Mouse (Mus musculus) kidney, postnatal 10 days (tissue): ENCODE results near the gene Sorbs1.

Source experiments
- DNase-seq: peaks from one replicate; pipeline ENCODE4 v3.0.0; 2021; ENCODE audit warnings: mixed read lengths

Gene Sorbs1

DNA sequence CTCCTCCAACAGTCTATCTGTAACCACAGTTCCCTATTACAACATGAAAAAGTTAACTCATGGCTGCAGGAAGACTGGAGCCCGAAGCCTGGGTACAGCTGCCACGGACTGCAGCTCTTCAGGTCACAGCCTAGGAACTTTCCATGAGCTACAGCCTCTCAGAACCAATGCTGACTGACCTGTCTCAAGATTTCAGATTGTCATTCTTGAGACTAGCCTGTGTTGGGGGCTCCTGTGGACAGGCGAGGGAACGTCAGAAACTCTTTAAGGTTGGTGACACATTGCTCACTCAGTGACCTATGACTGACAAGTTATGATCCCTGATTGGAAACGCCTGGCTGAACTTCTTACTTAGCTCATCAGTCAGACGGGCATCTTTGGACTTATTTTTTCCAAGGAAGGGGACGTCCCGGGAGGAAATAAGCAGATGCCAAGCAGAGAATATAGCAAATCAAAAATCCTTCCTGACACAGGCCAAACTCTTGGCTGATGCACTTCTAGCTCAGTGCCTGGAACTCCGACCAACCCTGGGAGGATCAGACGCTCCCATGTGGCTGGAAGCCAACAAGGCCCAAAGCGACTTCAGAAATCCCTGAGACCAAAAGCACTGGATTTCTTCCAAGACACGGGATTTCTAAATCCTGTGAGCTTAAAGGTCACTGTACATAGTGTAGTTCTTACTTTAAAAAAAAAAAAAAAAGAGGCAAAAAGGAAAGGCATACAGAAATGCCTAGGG, 76.9 kb downstream of the Sorbs1 start:
- DNase-seq, result peak; percentile 85

- no peak for DNase-seq
Observed at GRCm38 (mm10) chr19:40435797-40436196, 77.8 kb downstream of the Sorbs1 start.

DNA sequence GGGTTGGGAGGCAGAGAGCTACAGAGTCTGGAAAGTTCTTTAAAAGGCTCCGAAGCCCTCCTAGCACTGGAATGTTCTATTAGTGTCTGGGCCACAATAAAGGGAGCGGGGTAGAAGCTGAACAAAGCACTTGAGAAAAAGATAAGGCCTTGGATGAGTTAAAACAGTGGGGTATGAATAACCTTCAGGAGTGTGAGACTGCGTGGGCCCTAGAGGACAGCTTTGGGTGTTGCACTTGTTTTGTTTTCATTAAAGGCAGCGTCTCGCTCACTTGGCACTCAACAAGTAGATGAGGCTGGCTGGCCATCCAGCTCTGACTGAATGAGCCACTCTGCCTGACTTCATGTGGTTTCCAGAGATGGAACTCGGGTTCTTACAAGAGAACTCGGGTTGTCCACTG, 78.5 kb downstream of the Sorbs1 start:
- no peak for DNase-seq

DNA sequence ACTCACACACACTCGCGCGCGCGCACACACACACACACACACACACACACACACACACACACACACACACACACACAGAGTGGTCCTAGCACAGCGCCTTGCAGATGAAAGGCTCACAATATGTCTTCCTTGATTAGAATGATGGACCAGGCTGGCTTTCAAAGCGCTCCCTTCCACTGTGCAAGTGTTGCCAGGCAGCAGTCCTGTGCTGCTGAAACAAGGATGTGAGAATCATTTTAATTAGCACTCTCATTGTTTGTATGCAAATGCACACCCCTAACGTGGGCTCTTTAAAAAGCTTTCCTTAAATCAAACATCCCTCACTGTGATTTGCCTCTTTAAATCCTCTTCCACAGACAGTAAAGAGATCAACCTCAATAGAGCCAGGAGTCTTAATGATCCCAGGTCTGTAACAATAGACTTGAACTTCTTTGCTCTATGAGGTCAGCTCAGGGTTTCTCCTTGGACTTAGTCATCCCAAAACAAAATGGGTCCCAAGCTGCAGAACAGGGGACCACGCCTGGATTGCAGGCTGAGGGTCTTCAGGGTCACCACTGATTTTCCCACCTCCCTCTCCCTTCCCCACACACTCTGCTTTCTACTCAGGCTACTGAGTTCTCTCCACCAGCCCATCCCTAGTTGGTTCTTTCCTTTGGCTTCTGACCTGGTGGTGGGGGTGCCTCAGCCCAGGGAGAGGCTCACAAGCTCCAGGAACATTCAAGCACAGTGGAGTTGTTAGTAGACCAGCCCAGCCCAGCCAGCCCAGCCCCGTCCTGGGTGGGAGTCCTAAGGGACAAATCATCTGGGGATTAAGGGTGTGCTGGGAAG, 79.3 kb downstream of the Sorbs1 start:
- no peak for DNase-seq

DNA sequence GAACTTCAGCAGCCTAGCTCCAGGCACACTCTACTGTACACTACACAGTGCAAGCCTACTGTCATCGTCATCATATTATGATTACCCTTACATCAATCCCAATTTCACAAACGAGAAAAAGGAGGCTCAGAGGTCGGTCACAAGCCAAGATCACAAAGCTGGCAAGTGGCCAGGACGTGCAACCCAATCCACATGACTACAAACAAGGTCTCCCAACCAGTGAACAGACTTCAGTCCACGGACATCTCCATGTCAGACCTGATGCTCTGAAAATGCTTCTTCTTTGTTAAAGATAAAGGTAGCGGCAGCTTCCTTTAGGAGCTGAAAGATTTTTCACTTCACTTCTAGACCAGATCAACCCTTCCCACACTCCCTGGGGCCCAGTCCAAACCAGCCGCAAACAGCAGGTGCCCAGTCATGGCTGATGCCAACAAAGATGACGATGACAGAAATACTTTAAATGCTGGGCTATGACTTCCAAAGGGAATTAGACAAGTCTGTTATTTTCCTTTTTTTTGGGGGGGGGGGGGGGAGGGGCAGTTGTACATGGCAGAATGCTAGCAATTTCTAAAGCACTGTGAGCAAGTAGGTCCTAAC, 80.2 kb downstream of the Sorbs1 start:
- DNase-seq, result peak; percentile 40

DNA sequence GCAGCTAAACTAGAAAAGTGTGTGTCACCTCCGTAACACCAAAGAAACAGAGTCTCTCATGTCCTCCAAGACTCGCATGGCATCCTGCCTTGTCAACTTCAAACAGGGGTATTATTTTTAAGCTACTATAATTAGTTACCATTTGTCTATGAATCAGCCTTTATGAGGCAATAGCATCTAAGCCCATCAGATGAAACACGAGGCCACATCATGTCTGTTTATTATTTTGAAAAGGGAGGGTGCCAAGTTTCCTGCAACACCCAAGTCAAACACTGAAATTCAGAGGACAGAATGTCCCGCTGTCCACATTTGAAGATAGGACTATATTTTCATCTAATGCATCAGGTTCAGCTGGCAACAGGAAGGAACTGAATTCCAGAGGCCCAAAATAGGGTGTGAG, 81.6 kb downstream of the Sorbs1 start:
- no peak for DNase-seq

GRCm38 (mm10) chr19:40429572-40429971, 84.0 kb downstream of the Sorbs1 start:
- DNase-seq, result no peak

GRCm38 (mm10) chr19:40429169-40429568, 84.4 kb downstream of the Sorbs1 start:
- DNase-seq, result no peak

DNA sequence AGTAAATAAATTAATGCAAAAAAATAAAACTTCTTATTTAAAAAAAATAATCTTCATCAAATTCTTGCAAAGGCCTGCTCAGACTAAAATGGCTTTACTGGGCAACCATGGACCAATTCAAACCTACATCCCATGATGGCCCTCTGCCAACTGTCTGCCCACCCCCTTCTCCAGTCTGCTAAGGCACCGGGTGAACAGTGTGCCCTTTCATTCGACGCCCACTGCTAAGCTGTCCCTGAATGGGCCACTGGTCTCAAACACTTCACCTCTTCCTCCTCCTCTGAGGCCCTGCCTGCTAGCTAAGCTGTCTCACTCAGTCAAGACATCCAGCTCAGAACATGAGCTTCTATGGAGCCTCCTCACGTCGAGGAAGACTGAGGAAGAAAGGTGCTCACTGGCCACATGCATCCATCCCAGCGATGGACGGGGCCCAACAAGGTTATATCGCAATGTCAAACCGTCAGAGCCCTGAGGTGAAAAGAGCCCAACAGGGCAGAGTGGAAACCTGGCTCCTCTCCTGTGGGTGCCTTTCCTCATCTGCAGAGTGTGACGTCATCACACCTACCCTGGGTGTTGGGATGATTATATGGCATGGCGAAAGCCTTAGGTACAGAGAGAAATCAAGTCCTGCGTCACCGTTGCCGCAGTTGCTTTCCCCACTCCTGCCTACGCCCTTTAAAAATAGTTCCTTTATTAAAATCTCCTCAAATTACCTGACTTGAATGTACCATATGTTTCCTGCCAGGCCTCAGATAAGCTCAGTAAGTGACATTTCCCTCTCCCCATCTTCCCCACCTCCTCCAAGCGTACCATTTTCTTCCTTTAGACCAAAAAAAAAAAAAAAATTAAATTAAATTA, 87.2 kb downstream of the Sorbs1 start:
- peak; percentile 4 for DNase-seq

- DNase-seq, result no peak
Observed at GRCm38 (mm10) chr19:40425326-40425725, 88.3 kb downstream of the Sorbs1 start.

DNA sequence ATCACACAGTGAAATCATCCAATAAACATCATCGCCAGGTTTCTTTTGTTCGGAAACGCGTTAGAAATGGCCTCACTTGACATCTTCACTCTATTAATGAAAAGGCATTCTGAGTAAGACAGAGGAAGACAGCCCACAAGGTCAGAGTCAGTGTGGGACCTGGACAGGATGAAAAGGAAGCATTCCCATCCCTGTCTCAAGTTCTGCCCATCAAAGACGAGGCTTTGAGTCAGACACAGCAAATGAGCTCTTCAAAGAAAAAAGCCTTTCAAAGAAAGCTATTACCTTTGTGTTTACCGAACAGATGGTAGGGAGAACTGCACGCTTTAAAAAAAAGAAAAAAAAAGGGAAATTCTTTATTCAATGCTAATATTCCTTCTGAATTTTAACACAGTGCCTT, 92.5 kb downstream of the Sorbs1 start:
- no peak for DNase-seq

- DNase-seq, result no peak
Observed at GRCm38 (mm10) chr19:40419315-40419714, 94.3 kb downstream of the Sorbs1 start.

DNA sequence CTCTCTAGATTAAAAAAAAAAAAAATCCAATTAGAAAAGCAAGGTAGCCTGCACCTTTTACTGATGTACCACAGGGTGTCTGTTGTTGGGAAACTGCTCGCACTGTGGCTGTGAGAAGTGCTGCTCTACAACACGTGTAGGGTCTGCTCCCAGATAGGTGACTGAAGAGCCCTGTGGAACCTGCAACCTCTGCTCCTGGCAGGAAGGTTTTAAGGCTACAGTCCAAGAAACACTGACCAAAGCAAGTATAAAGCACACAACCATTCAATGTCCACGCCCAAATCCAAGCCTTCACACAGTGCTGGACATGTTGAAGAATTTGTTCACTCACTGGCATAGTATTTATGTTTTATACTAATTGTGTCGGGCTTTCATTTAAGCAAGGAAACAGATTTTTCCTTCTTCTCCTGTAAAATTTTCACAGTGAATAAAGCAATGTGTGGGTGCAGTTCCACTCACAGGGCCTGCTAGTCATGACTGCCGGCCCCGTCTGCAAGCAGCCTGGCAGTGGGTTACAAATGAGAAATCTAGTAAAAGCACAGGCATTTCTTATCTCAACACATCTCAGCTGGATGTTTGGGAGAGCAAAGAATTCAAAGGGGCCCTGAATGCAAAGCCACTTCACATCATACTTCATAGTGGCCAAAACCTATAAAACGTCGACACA, 96.3 kb downstream of the Sorbs1 start:
- DNase-seq, result no peak

DNA sequence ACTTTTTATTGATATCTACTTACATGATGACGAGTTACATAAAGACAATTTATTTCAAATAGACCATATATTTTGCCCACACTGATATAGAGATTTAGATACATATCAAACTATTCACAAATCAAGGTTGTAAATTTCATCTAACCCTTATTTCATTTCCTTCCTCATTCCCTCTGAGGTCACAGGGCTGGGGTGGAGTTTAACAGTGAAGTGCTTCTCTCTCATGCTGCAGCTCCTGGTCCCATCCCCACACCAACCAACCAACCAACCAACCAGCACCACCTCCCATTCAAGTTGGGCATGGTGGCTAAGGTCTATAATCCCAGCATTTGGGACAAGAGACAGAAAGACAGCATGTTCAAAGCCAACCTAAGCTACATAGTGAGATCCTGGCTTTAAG, 97.9 kb downstream of the Sorbs1 start:
- DNase-seq, result no peak

- peak; percentile 86 for DNase-seq
Observed at GRCm38 (mm10) chr19:40414798-40415475, 98.6 kb downstream of the Sorbs1 start.

DNA sequence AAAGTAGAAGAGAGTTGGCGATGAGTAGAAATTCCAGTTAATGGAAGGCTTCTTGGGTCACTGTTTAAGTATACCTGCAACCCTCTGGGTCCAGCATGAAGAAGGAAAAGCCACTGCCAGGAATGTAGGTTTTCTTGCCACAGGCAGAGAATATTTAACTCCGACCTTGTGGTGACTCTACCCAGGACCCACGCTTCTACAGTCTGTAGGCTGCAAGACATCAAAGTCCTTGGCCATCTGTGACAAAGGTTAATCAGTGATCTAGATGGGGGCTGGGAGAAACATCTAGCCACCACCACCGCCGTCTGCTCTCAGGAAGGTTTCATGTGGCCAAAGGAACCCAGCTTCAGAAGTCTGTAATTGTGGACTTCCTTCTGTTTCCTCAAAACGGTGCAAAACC, 99.2 kb downstream of the Sorbs1 start:
- DNase-seq, result peak; percentile 67

DNA sequence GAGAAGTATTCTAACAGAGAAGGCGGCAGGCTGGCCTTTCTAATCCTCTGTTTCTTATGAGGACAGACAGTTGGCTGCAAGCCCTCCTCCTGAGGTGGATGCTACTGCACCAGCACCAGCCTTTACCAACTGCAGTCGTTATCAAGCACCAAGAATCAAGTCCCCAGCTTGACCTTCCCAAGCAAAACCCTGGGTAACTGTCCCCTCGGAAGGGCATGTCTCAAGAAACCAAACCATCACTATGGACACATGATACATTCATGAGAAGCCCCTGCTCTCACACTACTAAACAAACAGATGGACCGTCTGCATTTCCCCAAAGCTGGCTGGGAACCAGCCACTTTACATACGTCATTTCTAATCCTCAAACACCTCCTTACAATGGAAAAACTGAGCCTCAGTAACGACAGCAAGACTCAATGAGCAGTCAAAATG, 102.2 kb downstream of the Sorbs1 start:
- DNase-seq, result no peak

DNA sequence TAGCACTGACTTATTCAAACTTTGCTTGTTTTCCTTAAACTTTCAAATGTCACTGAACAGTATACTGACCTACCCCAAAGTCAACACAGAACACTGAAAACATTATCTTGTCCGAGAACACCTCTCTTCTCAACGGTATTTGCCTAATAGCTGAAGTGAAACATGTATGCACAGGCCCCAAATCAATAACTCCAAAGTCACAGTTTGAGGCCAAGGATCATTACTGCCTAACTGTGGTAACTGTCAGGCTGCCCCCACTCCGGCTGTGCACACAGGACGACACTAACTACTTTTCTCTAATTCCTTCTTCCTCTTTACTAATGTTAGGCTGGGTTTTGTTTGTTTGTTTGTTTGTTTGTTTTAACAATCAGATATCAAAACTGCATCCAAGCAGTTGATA, 103.1 kb downstream of the Sorbs1 start:
- DNase-seq, result no peak

DNA sequence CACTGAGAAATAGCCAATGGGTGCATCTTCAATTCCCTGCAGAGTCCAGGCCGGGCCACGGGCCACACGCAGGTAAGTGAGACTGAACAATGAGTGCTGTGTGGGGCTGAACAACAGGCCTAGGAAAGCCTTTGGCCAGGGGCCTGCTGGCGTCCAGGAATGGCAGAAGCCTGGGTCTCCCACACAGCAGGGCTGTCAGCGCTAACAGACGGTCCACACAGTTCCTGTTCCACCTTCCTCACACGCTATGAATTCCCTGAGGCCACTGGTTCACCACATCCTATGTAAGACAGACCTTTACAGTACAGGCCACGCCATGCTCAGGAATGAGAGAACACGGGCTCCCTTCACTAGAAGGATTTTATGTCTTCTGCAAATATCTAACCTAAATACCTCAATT, 103.5 kb downstream of the Sorbs1 start:
- no peak for DNase-seq

GRCm38 (mm10) chr19:40409500-40410035, 104.0 kb downstream of the Sorbs1 start:
- no peak for DNase-seq

- no peak for DNase-seq
Observed at GRCm38 (mm10) chr19:40407186-40407585, 106.4 kb downstream of the Sorbs1 start.
